Mouse (Mus musculus): Measurements from ENCODE around the gene Coa4. TPM values are rescaled to one million over a fixed set of nuclear protein-coding genes. Genes with fewer than 3 reads are reported as not detected.

Coa4 gene
- polyA plus RNA-seq, 1 experiment, result 14.6 TPM

GRCm38 (mm10) chr7:100530766-100531165, 6.1 kb upstream of the Coa4 start:
- no peak for TF ChIP-seq CTCF (IDR thresholded peaks at IDR 0.05; ENCODE audit: low read depth, low read length)
- no peak for TF ChIP-seq EP300 (IDR thresholded peaks at IDR 0.05; ENCODE audit: insufficient read depth, low read depth, low read length)
- no peak for TF ChIP-seq POLR2A (IDR thresholded peaks at IDR 0.05; ENCODE audit: insufficient read depth, low read length)

GRCm38 (mm10) chr7:100533503-100533902, 3.4 kb upstream of the Coa4 start:
- TF ChIP-seq CTCF (IDR thresholded peaks at IDR 0.05; ENCODE audit: low read depth, low read length) (no peak), EP300 (IDR thresholded peaks at IDR 0.05; ENCODE audit: insufficient read depth, low read depth, low read length) (no peak), POLR2A (IDR thresholded peaks at IDR 0.05; ENCODE audit: insufficient read depth, low read length) (no peak)
- no peaks in the 10 kb centered on the region for H3K36me3 ChIP-seq (ENCODE audit: control insufficient read depth, insufficient read depth, low read length, poor library complexity, severe bottlenecking)
- no peaks in the 10 kb centered on the region for H3K4me1 ChIP-seq (ENCODE audit: control insufficient read depth, insufficient read depth, low read length)
- H3K9me3 ChIP-seq (replicated peaks; ENCODE audit: control insufficient read depth, insufficient read depth, low read length, poor library complexity, severe bottlenecking), result no peaks in the 10 kb centered on the region
- peak overlapping the region; percentile 74 for H3K27ac ChIP-seq (ENCODE audit: insufficient read depth, low read length)
- H3K27me3 ChIP-seq (ENCODE audit: control insufficient read depth, insufficient read depth, low read length, poor library complexity, severe bottlenecking), result no peaks in the 10 kb centered on the region
- H3K9ac ChIP-seq (ENCODE audit: low read depth, poor library complexity, severe bottlenecking), result peak overlapping the region; percentile 42; the same call in 1 of the 2 replicates
- H3K4me3 ChIP-seq (ENCODE audit: low read depth, low read length), result no peak overlapping the region

More at GRCm38 (mm10) chr7:100530766-100531165, 6.1 kb upstream of the Coa4 start:
- no peaks in the 10 kb centered on the region for H3K36me3 ChIP-seq (ENCODE audit: control insufficient read depth, insufficient read depth, low read length, poor library complexity, severe bottlenecking)
- H3K27ac ChIP-seq (ENCODE audit: insufficient read depth, low read length), result no peak overlapping the region
- H3K4me3 ChIP-seq (ENCODE audit: low read depth, low read length), result no peak overlapping the region
- H3K9me3 ChIP-seq (replicated peaks; ENCODE audit: control insufficient read depth, insufficient read depth, low read length, poor library complexity, severe bottlenecking), result no peaks in the 10 kb centered on the region
- no peaks in the 10 kb centered on the region for H3K4me1 ChIP-seq (ENCODE audit: control insufficient read depth, insufficient read depth, low read length)
- no peak overlapping the region for H3K9ac ChIP-seq (ENCODE audit: low read depth, poor library complexity, severe bottlenecking)
- no peaks in the 10 kb centered on the region for H3K27me3 ChIP-seq (ENCODE audit: control insufficient read depth, insufficient read depth, low read length, poor library complexity, severe bottlenecking)

GRCm38 (mm10) chr7:100534216-100534615, 2.7 kb upstream of the Coa4 start:
- TF ChIP-seq EP300 (IDR thresholded peaks at IDR 0.05; ENCODE audit: insufficient read depth, low read depth, low read length) (no peak), POLR2A (IDR thresholded peaks at IDR 0.05; ENCODE audit: insufficient read depth, low read length) (no peak), CTCF (IDR thresholded peaks at IDR 0.05; ENCODE audit: low read depth, low read length) (no peak)

GRCm38 (mm10) chr7:100535831-100536230, 1.0 kb upstream of the Coa4 start:
- Histone ChIP-seq H3K4me1 (ENCODE audit: control insufficient read depth, insufficient read depth, low read length) (no peaks in the 10 kb centered on the region), H3K27ac (ENCODE audit: insufficient read depth, low read length) (peak overlapping the region; percentile 69; the same call in 1 of the 2 replicates), H3K9me3 (replicated peaks; ENCODE audit: control insufficient read depth, insufficient read depth, low read length, poor library complexity, severe bottlenecking) (no peaks in the 10 kb centered on the region), H3K36me3 (ENCODE audit: control insufficient read depth, insufficient read depth, low read length, poor library complexity, severe bottlenecking) (peaks cover 9% of the 10 kb centered on the region), H3K9ac (ENCODE audit: low read depth, poor library complexity, severe bottlenecking) (peak overlapping the region; percentile 80), H3K4me3 (ENCODE audit: low read depth, low read length) (no peak overlapping the region), H3K27me3 (ENCODE audit: control insufficient read depth, insufficient read depth, low read length, poor library complexity, severe bottlenecking) (no peaks in the 10 kb centered on the region)
- no peak for TF ChIP-seq POLR2A (IDR thresholded peaks at IDR 0.05; ENCODE audit: insufficient read depth, low read length)
- TF ChIP-seq CTCF (IDR thresholded peaks at IDR 0.05; ENCODE audit: low read depth, low read length), result no peak
- no peak for TF ChIP-seq EP300 (IDR thresholded peaks at IDR 0.05; ENCODE audit: insufficient read depth, low read depth, low read length)

More at GRCm38 (mm10) chr7:100534216-100534615, 2.7 kb upstream of the Coa4 start:
- Histone ChIP-seq H3K4me1 (ENCODE audit: control insufficient read depth, insufficient read depth, low read length) (no peaks in the 10 kb centered on the region), H3K4me3 (ENCODE audit: low read depth, low read length) (no peak overlapping the region), H3K9me3 (replicated peaks; ENCODE audit: control insufficient read depth, insufficient read depth, low read length, poor library complexity, severe bottlenecking) (no peaks in the 10 kb centered on the region), H3K36me3 (ENCODE audit: control insufficient read depth, insufficient read depth, low read length, poor library complexity, severe bottlenecking) (peaks cover 2% of the 10 kb centered on the region), H3K9ac (ENCODE audit: low read depth, poor library complexity, severe bottlenecking) (no peak overlapping the region), H3K27me3 (ENCODE audit: control insufficient read depth, insufficient read depth, low read length, poor library complexity, severe bottlenecking) (no peaks in the 10 kb centered on the region), H3K27ac (ENCODE audit: insufficient read depth, low read length) (0 out of 2 replicates have a peak overlapping the region, but pooled peaks have one; percentile 12)

- Histone ChIP-seq H3K9ac (ENCODE audit: low read depth, poor library complexity, severe bottlenecking) (peak overlapping the region; percentile 80), H3K9me3 (replicated peaks; ENCODE audit: control insufficient read depth, insufficient read depth, low read length, poor library complexity, severe bottlenecking) (no peaks in the 10 kb centered on the region), H3K36me3 (ENCODE audit: control insufficient read depth, insufficient read depth, low read length, poor library complexity, severe bottlenecking) (peaks cover 9% of the 10 kb centered on the region), H3K27me3 (ENCODE audit: control insufficient read depth, insufficient read depth, low read length, poor library complexity, severe bottlenecking) (no peaks in the 10 kb centered on the region), H3K27ac (ENCODE audit: insufficient read depth, low read length) (peak overlapping the region; percentile 74), H3K4me3 (ENCODE audit: low read depth, low read length) (peak overlapping the region; percentile 98), H3K4me1 (ENCODE audit: control insufficient read depth, insufficient read depth, low read length) (no peaks in the 10 kb centered on the region)
- TF ChIP-seq EP300 (IDR thresholded peaks at IDR 0.05; ENCODE audit: insufficient read depth, low read depth, low read length) (no peak), CTCF (IDR thresholded peaks at IDR 0.05; ENCODE audit: low read depth, low read length) (no peak), POLR2A (IDR thresholded peaks at IDR 0.05; ENCODE audit: insufficient read depth, low read length) (no peak)
These were observed 640 bp downstream of the Coa4 start for GRCm38 (mm10) chr7:100537519-100537902.

GRCm38 (mm10) chr7:100539516-100539915, 2.6 kb downstream of the Coa4 start:
- Histone ChIP-seq H3K27ac (ENCODE audit: insufficient read depth, low read length) (no peak overlapping the region), H3K9ac (ENCODE audit: low read depth, poor library complexity, severe bottlenecking) (no peak overlapping the region), H3K4me3 (ENCODE audit: low read depth, low read length) (no peak overlapping the region), H3K4me1 (ENCODE audit: control insufficient read depth, insufficient read depth, low read length) (no peaks in the 10 kb centered on the region), H3K27me3 (ENCODE audit: control insufficient read depth, insufficient read depth, low read length, poor library complexity, severe bottlenecking) (no peaks in the 10 kb centered on the region), H3K9me3 (replicated peaks; ENCODE audit: control insufficient read depth, insufficient read depth, low read length, poor library complexity, severe bottlenecking) (no peaks in the 10 kb centered on the region), H3K36me3 (ENCODE audit: control insufficient read depth, insufficient read depth, low read length, poor library complexity, severe bottlenecking) (peaks cover 9% of the 10 kb centered on the region)
- no peak for TF ChIP-seq CTCF (IDR thresholded peaks at IDR 0.05; ENCODE audit: low read depth, low read length)
- TF ChIP-seq EP300 (IDR thresholded peaks at IDR 0.05; ENCODE audit: insufficient read depth, low read depth, low read length), result no peak
- no peak for TF ChIP-seq POLR2A (IDR thresholded peaks at IDR 0.05; ENCODE audit: insufficient read depth, low read length)

All from ES-Bruce4 (cell line).